Mouse (Mus musculus): ENCODE results near the gene Ralgapb. TPM values are rescaled to one million over a fixed set of nuclear protein-coding genes. Genes with fewer than 3 reads are reported as not detected.

The Ralgapb gene
- polyA plus RNA-seq, 1 experiment from 2014 or later, result 12.6 TPM

DNA sequence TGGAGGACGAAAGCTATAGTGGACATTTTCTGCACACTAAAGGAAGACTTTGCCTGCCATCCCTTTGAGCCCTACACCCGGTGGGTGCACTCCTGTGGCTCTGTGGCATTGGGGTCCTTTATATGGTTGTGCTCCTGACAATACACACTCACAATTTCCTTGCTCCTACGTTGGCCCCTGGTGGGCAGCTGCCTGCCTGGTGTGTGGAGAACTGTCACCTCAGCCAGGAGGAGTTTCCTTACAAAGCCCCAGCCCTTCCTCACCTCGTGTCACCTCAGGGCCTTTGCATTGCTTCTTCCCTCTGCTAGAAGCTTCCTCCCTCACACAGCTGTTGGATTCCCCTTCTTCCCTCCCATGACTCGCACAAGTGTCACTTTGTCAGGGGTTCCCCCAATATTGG, 96.8 kb downstream of the Ralgapb start:
- Histone ChIP-seq H3K27ac (no peak overlapping the region), H3K36me3 (no peaks in the 10 kb centered on the region), H3K4me3 (no peak overlapping the region), H3K27me3 (ENCODE audit: insufficient read depth, poor library complexity, severe bottlenecking) (no peaks in the 10 kb centered on the region), H3K4me1 (peaks cover 10% of the 10 kb centered on the region; the same call in 1 of the 2 replicates), H3K9me3 (no peaks in the 10 kb centered on the region)
- DNase-seq (ENCODE audit: low spot score), result peak; percentile 64
- 78% methylated on average over 5 of the region's 5 CpGs for WGBS

DNA sequence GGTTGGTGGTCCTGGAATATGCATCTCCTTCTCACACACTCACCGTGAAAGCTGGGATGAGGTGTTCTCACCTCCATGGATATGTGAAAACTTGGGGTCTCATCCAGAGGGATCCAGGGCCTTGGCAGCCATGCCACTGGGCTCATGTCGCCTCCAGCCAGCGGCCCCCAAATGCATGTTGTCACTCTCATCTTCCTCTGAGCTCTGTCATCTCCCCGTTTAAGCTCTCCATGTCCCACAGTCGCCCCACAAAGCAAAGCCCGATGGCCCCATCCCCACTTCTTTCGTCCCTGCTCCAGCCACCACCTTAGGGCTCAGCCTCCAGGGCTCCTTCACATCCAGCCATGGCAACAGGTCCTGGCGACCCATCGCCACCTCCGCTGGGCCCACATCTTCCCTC, 97.4 kb downstream of the Ralgapb start:
- DNase-seq (ENCODE audit: low spot score), result no peak
- Histone ChIP-seq H3K9me3 (no peaks in the 10 kb centered on the region), H3K4me3 (no peak overlapping the region), H3K27ac (no peak overlapping the region), H3K4me1 (peaks cover 10% of the 10 kb centered on the region; the same call in 1 of the 2 replicates), H3K27me3 (ENCODE audit: insufficient read depth, poor library complexity, severe bottlenecking) (no peaks in the 10 kb centered on the region), H3K36me3 (no peaks in the 10 kb centered on the region)
- WGBS, result 86% methylated on average over 10 of the region's 10 CpGs

DNA sequence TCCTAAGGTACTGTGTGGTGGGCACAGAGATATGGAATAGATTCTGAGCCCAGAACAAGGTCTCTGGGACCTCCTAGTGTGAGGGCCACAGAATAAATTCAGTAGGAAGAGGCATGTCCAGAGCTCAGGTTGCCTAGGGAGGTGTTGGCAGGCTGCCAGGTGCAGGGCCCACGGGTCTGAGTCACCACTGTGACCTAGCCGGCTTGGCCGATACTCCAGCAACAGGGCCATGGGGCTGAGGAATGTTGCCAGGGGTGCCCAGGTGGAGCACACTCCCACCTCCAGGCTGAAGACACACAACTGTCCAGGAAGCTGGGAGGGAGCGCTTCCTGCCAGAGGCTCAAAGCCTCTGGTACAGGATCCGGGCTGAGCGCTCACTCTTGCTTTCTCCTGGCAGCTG, 101.0 kb downstream of the Ralgapb start:
- WGBS, result 62% methylated on average over 6 of the region's 6 CpGs
- peak; percentile 81 for DNase-seq (ENCODE audit: low spot score)
- H3K27me3 ChIP-seq (ENCODE audit: insufficient read depth, poor library complexity, severe bottlenecking), result 0 out of 2 replicates have a peak, but pooled peaks cover 4% of the 10 kb centered on the region

DNA sequence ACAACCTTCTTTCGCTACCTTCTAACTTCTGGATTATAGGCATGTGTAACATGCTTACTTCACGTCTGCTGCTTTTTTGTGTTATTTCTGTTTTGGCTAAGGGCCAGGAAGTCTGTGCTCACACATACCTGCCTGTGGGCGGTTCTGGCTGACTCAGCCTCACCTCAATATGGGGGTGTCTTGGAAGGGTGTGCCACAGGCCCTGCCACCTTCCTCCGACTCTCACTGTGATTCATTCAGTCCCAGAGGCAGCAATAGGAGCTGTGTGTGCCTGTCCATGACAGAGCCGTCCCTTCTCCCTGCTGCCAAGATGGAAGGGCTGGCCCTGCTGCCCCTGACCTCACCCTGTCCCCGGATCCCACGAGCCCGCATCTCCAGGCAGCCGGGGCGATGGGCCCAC, 102.9 kb downstream of the Ralgapb start, which contains the start of gene Arhgap40:
TSS of gene Arhgap40 (plus strand) at position 269 of the 400 bp plus-strand sequence.
- 80% methylated on average over 10 of the region's 10 CpGs for WGBS
- no peak within 1 kb of the TSS for H3K4me3 ChIP-seq
- no peak for DNase-seq (ENCODE audit: low spot score)
- H3K9me3 ChIP-seq, result no peaks in the 10 kb centered on the region
- 0 out of 2 replicates have a peak, but pooled peaks cover 4% of the 10 kb centered on the region for H3K27me3 ChIP-seq (ENCODE audit: insufficient read depth, poor library complexity, severe bottlenecking)
- H3K4me1 ChIP-seq, result peaks cover 5% of the 10 kb centered on the region; the same call in 1 of the 2 replicates
- H3K36me3 ChIP-seq, result no peaks in the 10 kb centered on the region
- H3K27ac ChIP-seq, result no peak within 1 kb of the TSS

More for the DNA sequence above, 101.0 kb downstream of the Ralgapb start:
- H3K9me3 ChIP-seq, result no peaks in the 10 kb centered on the region
- no peaks in the 10 kb centered on the region for H3K36me3 ChIP-seq
- H3K27ac ChIP-seq, result no peak overlapping the region
- no peak overlapping the region for H3K4me3 ChIP-seq
- peaks cover 5% of the 10 kb centered on the region; the same call in 1 of the 2 replicates for H3K4me1 ChIP-seq

DNA sequence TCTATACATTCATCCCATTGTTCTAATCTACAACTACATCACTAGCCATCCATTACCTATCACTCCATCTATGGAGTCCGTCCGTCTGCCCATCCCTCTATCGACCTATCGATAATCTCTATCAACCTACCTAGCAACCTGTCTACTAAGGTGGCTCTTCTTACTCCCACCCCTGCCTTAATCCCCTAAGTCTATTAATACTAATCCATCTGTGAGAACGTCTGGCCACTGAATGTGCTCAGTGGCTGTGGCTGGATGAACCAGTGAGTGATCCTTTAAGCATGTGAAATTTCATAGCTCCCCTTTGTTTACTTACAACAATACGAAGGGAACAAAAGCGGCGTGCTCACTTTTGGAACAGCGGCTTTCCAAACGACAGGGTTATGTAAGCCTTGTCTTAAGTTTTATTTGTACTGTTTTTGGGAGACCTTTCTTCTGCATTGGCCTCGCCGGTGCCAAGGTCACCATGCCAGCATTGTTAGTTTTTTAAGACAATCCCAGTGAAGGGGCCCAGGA, 104.2 kb downstream of the Ralgapb start:
- DNase-seq (ENCODE audit: low spot score), result no peak
- peaks cover 6% of the 10 kb centered on the region; the same call in 1 of the 2 replicates for H3K4me1 ChIP-seq
- H3K9me3 ChIP-seq, result no peaks in the 10 kb centered on the region
- no peak overlapping the region for H3K4me3 ChIP-seq
- 87% methylated on average over 12 of the region's 12 CpGs for WGBS
- 0 out of 2 replicates have a peak, but pooled peaks cover 4% of the 10 kb centered on the region for H3K27me3 ChIP-seq (ENCODE audit: insufficient read depth, poor library complexity, severe bottlenecking)
- no peak overlapping the region for H3K27ac ChIP-seq
- H3K36me3 ChIP-seq, result no peaks in the 10 kb centered on the region

DNA sequence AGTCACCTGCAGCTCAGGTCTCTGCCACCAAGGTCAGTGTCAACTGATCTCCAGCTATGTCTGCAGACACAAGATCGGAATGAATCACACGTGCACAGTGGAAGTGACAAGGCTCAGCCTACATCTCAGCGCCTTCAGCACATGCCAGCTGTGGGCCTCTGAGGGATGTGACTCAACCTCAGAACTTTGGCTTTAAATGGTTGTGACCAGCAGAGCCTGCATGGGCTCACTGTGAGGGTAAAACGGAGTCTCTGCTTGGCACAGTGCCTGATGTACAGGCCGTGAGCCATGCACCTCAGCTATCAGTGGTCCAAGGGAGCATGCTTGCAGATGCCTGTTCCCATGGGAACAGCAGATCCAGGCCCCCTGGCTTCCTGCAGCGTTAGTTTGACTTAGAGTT, 108.9 kb downstream of the Ralgapb start:
- Histone ChIP-seq H3K36me3 (no peaks in the 10 kb centered on the region), H3K4me1 (peaks cover 10% of the 10 kb centered on the region), H3K27me3 (ENCODE audit: insufficient read depth, poor library complexity, severe bottlenecking) (no peaks in the 10 kb centered on the region), H3K9me3 (no peaks in the 10 kb centered on the region), H3K27ac (no peak overlapping the region), H3K4me3 (no peak overlapping the region)
- WGBS, result 69% methylated on average over 6 of the region's 6 CpGs
- no peak for DNase-seq (ENCODE audit: low spot score)

DNA sequence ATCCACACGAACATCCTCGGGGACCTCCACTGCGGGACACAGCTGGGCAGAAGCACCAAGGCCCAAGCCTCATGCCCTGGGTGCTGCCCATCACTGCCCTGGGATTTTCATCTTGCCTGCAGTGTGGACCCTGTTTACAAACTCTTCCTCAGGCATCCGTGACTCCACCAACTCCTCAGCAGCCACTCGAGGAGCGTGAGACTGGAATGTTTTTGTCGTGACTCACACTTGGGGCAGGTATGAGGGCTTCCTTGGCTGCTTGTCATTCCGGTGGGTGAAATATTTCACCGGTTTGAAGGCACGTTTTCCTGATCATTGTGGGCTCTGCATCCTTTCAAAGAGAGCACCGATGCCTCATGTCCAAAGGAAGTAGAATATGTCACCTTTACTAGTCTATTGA, 109.4 kb downstream of the Ralgapb start:
- H3K36me3 ChIP-seq, result no peaks in the 10 kb centered on the region
- H3K27ac ChIP-seq, result no peak overlapping the region
- WGBS, result 61% methylated on average over 11 of the region's 11 CpGs
- no peaks in the 10 kb centered on the region for H3K9me3 ChIP-seq
- peaks cover 10% of the 10 kb centered on the region for H3K4me1 ChIP-seq
- no peak for DNase-seq (ENCODE audit: low spot score)
- no peak overlapping the region for H3K4me3 ChIP-seq
- no peaks in the 10 kb centered on the region for H3K27me3 ChIP-seq (ENCODE audit: insufficient read depth, poor library complexity, severe bottlenecking)

DNA sequence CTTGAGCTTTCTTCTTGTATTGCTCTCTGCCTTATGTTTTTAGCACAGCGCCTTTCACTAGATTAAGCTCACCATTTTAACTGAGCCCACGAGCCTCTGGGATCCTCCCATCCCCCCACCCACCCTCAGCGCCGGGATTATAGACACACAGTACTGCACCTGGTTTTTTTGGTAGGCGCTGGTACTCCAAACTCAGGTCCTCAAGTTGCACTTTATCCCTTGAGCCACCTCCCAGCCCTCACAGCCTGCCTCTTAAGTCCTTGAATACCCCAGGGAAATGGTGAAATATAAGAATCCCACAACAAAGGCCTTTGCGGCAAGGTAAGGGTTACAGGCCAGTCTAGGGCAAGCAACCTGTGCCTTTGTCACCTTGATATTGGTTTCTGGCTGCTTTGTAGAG, 110.2 kb downstream of the Ralgapb start:
- no peak overlapping the region for H3K4me3 ChIP-seq
- H3K27me3 ChIP-seq (ENCODE audit: insufficient read depth, poor library complexity, severe bottlenecking), result no peaks in the 10 kb centered on the region
- H3K9me3 ChIP-seq, result no peaks in the 10 kb centered on the region
- peaks cover 10% of the 10 kb centered on the region for H3K4me1 ChIP-seq
- WGBS, result 77% methylated on average over 6 of the region's 6 CpGs
- H3K27ac ChIP-seq, result no peak overlapping the region
- no peak for DNase-seq (ENCODE audit: low spot score)
- H3K36me3 ChIP-seq, result no peaks in the 10 kb centered on the region

DNA sequence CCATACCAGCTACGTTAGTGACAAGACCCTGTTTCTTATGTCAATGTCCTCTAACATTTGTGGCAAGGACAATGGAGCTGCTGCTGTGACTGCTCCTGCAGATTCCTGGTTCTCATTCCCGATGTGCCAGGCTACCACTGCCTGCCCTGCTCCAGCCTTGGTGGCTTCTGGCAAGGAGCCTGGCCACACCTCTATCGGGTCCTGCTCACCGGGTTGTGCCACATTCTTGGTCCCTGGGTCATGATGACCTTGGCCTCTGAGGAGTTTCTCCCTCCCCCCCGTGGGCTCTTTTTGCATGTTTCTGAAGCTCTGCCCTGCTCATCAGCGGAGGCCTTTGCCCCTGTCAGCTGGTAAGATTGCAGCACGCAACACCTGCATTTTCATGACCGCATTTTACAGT, 113.4 kb downstream of the Ralgapb start:
- H3K4me1 ChIP-seq, result peaks cover 12% of the 10 kb centered on the region
- H3K27me3 ChIP-seq (ENCODE audit: insufficient read depth, poor library complexity, severe bottlenecking), result no peaks in the 10 kb centered on the region
- H3K9me3 ChIP-seq, result no peaks in the 10 kb centered on the region
- no peak overlapping the region for H3K27ac ChIP-seq
- WGBS, result 72% methylated on average over 8 of the region's 8 CpGs
- DNase-seq (ENCODE audit: low spot score), result no peak
- no peaks in the 10 kb centered on the region for H3K36me3 ChIP-seq
- no peak overlapping the region for H3K4me3 ChIP-seq

DNA sequence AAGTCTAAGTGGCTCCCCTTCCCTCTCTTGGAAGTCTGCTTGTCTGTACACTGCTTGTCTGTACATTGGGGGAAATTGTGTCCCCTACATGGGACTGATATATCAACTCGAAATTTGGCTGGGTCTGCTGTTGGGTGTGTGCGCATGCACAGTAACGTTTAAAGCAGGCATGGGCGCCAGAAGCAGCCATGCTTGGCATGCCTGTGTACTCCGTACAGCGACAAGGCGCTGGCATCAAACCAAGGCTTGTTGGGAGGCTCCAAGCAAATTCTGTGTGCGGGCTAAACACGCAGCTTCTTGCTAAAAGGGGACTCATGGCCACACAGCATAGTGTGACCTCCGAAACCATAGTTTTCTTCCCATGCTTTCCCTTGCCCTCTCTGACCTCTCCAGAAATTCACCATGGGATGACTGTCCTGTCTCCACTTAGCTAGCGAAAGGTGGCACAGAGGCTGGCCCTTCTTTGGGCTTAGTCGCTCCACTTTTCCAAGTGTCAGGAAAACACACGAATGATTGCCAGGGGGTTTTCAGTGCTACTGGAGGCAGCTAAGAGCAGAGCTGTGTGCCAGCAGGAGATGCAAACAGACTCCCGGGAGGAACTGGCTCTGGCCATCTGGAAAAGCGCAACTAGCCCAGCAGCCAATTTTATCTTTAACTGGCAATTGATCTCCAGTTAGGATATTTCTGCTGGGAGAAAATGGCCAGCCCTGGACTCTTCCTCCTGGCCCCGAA, 114.6 kb downstream of the Ralgapb start:
- H3K4me1 ChIP-seq, result peaks cover 9% of the 10 kb centered on the region
- WGBS, result 80% methylated on average over 16 of the region's 16 CpGs
- DNase-seq (ENCODE audit: low spot score), result no peak
- H3K4me3 ChIP-seq, result no peak overlapping the region
- 0 out of 2 replicates have a peak, but pooled peaks cover 4% of the 10 kb centered on the region for H3K27me3 ChIP-seq (ENCODE audit: insufficient read depth, poor library complexity, severe bottlenecking)
- no peaks in the 10 kb centered on the region for H3K9me3 ChIP-seq
- no peaks in the 10 kb centered on the region for H3K36me3 ChIP-seq
- H3K27ac ChIP-seq, result no peak overlapping the region

DNA sequence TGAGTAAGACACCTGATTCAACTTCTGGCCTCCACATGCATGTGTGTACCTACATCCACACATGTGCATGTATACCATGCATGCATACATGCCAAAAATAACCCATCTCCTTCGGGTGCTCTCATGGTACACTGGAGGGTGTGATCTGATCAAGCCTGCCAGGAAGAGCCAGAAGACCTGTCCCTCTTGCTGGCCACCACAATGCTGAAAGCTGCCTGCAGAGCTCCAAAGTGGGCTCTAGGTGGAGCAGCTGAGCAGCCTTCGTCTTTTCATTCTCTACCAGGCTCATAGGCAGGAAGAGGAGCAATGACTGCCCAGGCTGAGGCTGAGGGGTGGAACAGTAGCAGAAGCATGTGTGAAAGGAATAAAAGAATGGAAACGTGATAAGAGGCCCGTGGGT, 124.4 kb downstream of the Ralgapb start:
- H3K27me3 ChIP-seq (ENCODE audit: insufficient read depth, poor library complexity, severe bottlenecking), result peaks cover 3% of the 10 kb centered on the region; the same call in 1 of the 2 replicates
- H3K9me3 ChIP-seq, result no peaks in the 10 kb centered on the region
- no peak overlapping the region for H3K4me3 ChIP-seq
- no peaks in the 10 kb centered on the region for H3K4me1 ChIP-seq
- no peak for DNase-seq (ENCODE audit: low spot score)
- H3K27ac ChIP-seq, result no peak overlapping the region
- H3K36me3 ChIP-seq, result no peaks in the 10 kb centered on the region
- 2% methylated on average over 4 of the region's 4 CpGs for WGBS

DNA sequence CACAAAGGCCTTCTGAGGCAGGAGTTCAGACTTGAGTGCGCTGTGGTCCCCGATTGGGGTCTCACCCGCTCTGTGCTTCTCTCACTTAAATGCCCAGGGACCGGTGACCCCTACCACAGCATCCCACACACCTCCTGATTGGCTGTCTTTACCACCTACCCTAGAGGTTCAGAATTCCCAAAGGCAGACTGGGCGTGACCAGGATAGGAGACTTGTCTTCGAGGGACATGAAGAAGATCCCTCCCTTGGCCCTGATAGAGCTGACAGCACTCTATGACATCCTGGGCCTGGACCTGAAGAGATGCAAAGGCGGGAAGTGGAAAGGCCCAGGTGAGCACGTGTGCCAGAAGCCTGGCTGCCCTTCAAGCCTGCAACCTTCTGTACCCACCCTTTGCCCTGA, 124.9 kb downstream of the Ralgapb start:
- Histone ChIP-seq H3K27me3 (ENCODE audit: insufficient read depth, poor library complexity, severe bottlenecking) (peaks cover 8% of the 10 kb centered on the region; the same call in 1 of the 2 replicates), H3K4me3 (no peak overlapping the region), H3K9me3 (no peaks in the 10 kb centered on the region), H3K4me1 (no peaks in the 10 kb centered on the region), H3K27ac (no peak overlapping the region), H3K36me3 (no peaks in the 10 kb centered on the region)
- no peak for DNase-seq (ENCODE audit: low spot score)
- WGBS, result 69% methylated on average over 8 of the region's 8 CpGs

DNA sequence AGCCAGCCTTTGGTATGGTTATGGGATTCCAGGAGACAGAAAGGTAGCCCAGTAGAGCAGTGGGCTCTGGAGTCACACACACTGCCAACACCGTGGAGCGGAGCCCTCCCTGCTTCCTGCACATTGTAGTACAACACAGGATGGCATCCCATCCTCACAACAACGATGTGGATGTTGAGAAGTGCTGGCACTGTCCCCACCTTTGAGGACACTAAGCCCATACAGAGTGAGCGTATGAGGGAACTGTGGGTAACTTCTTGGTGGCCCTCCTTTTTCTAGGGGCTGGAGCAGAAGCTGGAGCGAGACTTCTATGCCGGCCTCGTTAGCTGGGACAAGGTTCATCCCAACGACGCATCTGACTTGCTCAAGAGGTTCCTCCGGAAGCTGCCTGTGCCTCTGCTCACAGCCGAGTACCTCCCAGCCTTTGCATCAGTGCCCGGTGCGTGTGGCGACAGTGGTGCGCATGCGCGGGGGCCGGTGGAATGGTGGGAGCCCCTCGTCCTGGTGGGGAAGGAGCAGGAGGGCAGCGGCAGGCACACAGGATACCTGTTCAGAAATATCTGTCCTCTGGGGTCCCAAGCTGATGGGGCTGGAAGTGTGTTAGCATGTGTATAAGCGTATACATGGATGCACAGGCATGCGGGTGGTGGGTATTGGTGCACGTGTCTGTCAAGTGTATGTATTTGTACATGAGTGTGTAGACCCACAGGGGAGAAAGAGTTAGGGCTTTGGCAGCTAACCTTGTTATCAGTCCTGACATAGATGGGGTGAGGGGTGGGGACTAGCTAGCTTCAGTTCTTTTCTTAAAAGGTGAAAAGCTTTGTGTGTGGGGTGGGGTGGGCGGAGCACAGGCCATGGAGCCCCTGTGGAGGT, 130.0 kb downstream of the Ralgapb start:
- no peak for DNase-seq (ENCODE audit: low spot score)

More for the DNA sequence above, 130.0 kb downstream of the Ralgapb start:
- Histone ChIP-seq H3K4me1 (no peaks in the 10 kb centered on the region), H3K4me3 (peak overlapping the region; percentile 34), H3K27me3 (ENCODE audit: insufficient read depth, poor library complexity, severe bottlenecking) (peaks cover 39% of the 10 kb centered on the region; the same call in 1 of the 2 replicates), H3K36me3 (no peaks in the 10 kb centered on the region), H3K9me3 (no peaks in the 10 kb centered on the region), H3K27ac (no peak overlapping the region)
- 43% methylated on average over 24 of the region's 24 CpGs for WGBS

Measured in heart, embryonic 10.5 days (tissue).